Mouse (Mus musculus): ENCODE data around the gene Kdm3a.

Kdm3a gene

DNA sequence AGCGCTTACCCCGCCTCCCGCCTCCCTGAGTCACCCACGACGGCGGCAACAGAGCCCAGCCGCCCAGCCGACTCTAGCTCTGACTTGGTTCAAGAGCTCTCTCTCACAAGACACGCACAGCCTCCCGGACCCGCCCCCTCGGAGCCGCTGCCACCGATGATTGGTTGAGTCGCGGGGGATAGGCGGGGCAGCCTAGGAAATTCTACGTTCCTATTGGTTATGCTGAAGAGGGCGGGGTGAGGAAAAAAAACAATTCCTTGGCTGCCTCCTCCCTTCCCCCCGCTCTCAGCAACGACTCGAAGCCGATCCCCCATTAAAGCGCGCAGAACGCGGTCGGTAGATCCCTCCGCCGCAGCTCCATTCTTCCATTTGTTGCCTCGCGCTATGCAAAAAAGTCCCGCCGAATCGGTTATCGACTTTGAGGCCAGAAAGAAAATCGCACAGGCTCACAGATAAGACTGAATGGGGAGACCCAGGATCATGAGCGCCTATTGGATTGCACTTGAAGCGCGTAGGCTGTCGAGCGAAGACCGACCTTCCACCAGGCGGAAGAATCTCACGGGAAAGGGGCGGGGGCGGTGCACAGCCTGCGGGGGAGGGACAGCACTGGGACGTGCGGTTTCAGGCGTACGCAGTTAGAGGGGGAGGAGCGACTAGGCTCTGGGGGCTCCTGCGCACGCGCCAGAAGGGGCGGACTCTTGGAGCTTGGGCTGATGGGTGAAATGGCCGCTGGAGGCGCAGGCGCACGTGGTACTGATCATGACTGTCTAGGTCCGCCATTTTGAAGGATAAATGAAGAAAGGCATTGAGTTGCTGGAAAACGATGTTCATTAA lies at the start of gene Kdm3a:
Gene Kdm3a (minus strand): TSS at position 162 of the 834 bp plus-strand sequence.
- peak; percentile 98 to 99 for DNase-seq (ENCODE audit: low spot score in 2 of 2)

- DNase-seq (ENCODE audit: low spot score in 2 of 2) = peak in 1 of 2 experiments; percentile 52
Observed at GRCm38 (mm10) chr6:71678891-71679290, 46.1 kb upstream of the Kdm3a start.

- peak; percentile 21 to 66 for DNase-seq (ENCODE audit: low spot score in 2 of 2)
Observed at GRCm38 (mm10) chr6:71673166-71673565, 40.4 kb upstream of the Kdm3a start.

DNA sequence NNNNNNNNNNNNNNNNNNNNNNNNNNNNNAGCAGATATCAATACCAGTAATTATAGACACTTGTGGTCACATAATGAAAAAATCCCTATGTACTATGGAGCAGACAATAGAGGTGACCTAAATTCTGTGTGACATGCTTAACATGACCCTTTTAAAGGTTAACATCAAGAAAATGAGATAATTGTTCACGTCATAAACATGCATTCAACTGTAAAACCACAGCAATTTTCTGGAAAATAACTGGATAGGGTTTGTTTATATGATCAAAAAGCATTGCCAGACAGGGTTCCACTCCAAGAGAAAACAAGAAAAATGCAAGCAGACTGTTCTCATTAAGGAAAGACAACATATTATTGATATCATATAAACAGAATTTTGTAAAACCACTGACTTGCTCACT lies 31.7 kb upstream of the Kdm3a start:
- DNase-seq (ENCODE audit: low spot score in 2 of 2) = no peak

GRCm38 (mm10) chr6:71658290-71658689 lies 25.5 kb upstream of the Kdm3a start:
- DNase-seq (ENCODE audit: low spot score in 2 of 2) = no peak

DNA sequence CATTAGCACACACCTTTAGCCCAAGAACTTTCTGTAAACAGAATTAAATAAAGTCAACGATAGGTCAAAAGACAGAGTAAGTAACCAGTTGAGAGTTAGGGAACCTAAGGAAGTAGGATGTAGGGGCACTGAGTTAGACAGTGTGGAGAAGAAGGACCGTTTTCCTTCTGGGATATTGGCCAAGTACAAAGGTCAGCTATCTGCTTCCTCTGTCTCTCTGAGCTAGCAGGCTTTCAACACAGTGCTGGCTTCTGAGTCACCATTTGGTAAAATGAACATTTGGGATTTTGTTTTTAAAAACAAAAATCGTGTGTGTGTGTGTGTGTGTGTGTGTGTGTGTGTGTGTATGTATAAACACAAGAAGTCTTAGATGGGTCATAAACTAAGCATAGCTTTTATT lies 23.0 kb upstream of the Kdm3a start:
- DNase-seq (ENCODE audit: low spot score in 2 of 2) = no peak

- no peak for DNase-seq (ENCODE audit: low spot score in 2 of 2)
Observed at GRCm38 (mm10) chr6:71651868-71652267, 19.1 kb upstream of the Kdm3a start.

DNA sequence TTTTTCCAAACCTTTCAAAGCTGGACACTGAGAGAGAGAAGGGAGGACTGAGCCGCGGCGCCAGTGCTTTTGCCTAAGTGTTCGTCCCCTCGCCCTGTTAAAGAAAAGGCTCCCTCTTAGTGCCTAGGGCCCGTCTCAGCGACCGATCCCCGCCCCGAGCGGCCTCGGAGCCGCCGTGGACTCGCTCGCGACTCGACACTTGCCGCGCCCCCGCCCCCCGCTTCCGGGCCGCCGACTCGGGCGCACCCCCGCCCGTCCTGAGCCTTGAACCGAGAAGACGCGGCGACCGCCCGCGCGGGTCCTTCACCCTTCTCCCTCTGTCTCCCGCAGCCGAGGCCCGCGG lies 333 bp downstream of the Kdm3a start:
- no peak for DNase-seq (ENCODE audit: low spot score in 2 of 2)

- DNase-seq (ENCODE audit: low spot score in 2 of 2) = peak; percentile 53 to 79
Observed at GRCm38 (mm10) chr6:71631706-71632461, 906 bp downstream of the Kdm3a start.

- DNase-seq (ENCODE audit: low spot score in 2 of 2) = no peak
Observed at GRCm38 (mm10) chr6:71631196-71631595, 1.6 kb downstream of the Kdm3a start.

GRCm38 (mm10) chr6:71627325-71627724 lies 5.5 kb downstream of the Kdm3a start:
- no peak for DNase-seq (ENCODE audit: low spot score in 2 of 2)

GRCm38 (mm10) chr6:71625984-71626383 lies 6.8 kb downstream of the Kdm3a start:
- DNase-seq (ENCODE audit: low spot score in 2 of 2) = no peak

DNA sequence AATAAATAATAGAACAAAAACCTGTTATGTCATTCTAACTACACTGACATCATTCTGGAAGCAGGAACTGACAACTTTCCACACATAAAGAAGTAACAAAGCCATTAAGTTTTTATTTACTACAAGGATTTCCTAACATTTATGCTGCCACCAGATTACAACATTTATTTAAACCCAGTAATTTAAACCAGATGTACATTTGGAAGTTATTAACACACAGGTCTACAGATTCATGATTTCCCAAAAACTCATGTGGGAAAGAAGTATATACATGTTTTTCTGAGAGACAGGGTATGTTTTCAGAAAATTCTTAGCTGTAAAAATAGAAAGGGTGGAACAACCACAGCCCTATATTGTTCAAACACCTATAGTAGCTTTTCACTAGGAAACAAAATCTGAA lies 8.1 kb downstream of the Kdm3a start:
- no peak for DNase-seq (ENCODE audit: low spot score in 2 of 2)

GRCm38 (mm10) chr6:71621981-71622380 lies 10.8 kb downstream of the Kdm3a start:
- DNase-seq (ENCODE audit: low spot score in 2 of 2) = no peak

DNA sequence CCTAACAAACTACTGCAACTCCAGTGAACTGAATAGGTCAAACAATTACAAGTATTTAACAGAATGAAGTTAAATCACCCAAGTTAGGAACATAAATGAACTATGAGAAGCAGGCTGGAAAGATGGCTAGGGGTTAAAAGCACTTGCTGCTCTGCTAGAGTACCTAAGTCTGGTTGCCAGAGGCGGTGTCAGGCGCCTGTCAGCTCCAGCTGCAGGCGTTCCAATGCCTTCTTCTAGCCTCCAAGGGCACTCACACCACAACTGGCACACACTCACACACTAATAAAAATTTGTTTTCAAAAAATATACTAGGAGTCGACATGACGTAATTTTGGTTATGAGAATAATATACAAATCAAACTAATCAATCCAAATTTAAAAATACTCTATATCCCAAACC lies 11.2 kb downstream of the Kdm3a start:
- DNase-seq (ENCODE audit: low spot score in 2 of 2) = no peak

GRCm38 (mm10) chr6:71616959-71617358 lies 15.8 kb downstream of the Kdm3a start:
- DNase-seq (ENCODE audit: low spot score in 2 of 2) = no peak

- no peak for DNase-seq (ENCODE audit: low spot score in 2 of 2)
Observed at GRCm38 (mm10) chr6:71613225-71613624, 19.6 kb downstream of the Kdm3a start.

- peak in 1 of 2 experiments; percentile 14 for DNase-seq (ENCODE audit: low spot score in 2 of 2)
Observed at GRCm38 (mm10) chr6:71609968-71610367, 22.8 kb downstream of the Kdm3a start.

DNA sequence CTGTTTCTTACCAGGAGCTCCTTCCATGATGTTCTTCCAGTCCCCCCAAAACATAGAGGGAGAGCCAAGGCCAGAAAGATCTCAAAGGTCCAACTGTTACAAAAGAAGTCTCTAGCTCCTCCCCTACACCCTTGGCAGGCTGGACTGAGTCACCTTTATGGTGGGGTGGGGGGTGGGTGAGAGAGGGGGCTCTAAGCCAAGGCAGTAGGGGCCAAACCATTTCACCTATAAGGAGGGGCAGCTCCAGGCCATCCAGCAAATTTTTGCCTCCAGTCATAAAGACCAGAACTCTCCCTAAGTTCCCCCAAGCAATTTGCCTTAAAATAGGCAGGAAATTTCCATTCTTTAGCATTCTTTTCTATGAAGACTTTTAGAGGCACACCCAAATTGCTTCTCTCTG lies 23.8 kb downstream of the Kdm3a start:
- DNase-seq (ENCODE audit: low spot score in 2 of 2) = no peak

GRCm38 (mm10) chr6:71607756-71608155 lies 25.0 kb downstream of the Kdm3a start:
- DNase-seq (ENCODE audit: low spot score in 2 of 2) = no peak

DNA sequence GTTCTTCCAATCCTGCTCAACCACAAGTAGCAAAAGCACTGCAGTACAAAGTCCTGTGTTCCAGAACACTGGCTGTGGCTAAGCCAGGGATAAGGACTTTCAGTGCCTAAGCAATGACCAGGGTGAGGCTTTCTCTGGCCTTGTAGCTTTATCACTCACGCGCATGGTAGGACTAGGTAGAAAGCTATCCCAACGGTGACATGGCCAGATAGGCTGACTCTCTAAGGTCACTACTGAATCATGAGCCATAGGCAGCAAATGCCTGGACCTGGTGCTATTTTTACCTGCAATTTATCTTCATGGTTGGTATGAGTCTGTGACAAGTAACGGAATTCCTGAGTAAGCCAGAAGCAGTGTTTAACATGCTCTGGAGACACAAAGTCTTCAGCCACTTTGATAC lies 42.6 kb downstream of the Kdm3a start:
- no peak for DNase-seq (ENCODE audit: low spot score in 2 of 2)

DNA sequence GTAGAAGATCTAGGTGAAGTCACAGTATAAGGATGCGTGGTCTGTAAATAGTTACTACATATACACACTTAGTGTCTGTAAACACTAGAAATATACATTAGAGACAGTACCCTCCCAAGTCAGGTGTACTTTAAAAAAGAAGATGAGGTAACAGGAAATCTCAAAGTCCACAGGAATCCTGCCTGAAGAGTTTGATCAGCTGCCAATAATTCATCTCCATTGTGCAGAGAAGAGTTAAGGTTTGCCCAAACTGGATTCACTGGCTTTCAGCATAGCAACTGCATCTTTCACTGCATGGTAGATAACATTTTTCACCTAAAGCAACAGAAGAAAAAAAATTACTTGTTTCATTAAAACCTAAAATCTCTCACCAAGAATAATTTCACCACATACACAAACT lies 43.4 kb downstream of the Kdm3a start:
- no peak for DNase-seq (ENCODE audit: low spot score in 2 of 2)

- DNase-seq (ENCODE audit: low spot score in 2 of 2) = no peak
Observed at GRCm38 (mm10) chr6:71583198-71583597, 49.6 kb downstream of the Kdm3a start.

All from spleen, postnatal 4 days (tissue).